Mouse (Mus musculus): ENCODE results near the gene Rps15. TPM values are rescaled to one million over a fixed set of nuclear protein-coding genes. Genes with fewer than 3 reads are reported as not detected.

Rps15 gene
- polyA plus RNA-seq, 1 experiment from 2014 or later = 516 TPM

DNA sequence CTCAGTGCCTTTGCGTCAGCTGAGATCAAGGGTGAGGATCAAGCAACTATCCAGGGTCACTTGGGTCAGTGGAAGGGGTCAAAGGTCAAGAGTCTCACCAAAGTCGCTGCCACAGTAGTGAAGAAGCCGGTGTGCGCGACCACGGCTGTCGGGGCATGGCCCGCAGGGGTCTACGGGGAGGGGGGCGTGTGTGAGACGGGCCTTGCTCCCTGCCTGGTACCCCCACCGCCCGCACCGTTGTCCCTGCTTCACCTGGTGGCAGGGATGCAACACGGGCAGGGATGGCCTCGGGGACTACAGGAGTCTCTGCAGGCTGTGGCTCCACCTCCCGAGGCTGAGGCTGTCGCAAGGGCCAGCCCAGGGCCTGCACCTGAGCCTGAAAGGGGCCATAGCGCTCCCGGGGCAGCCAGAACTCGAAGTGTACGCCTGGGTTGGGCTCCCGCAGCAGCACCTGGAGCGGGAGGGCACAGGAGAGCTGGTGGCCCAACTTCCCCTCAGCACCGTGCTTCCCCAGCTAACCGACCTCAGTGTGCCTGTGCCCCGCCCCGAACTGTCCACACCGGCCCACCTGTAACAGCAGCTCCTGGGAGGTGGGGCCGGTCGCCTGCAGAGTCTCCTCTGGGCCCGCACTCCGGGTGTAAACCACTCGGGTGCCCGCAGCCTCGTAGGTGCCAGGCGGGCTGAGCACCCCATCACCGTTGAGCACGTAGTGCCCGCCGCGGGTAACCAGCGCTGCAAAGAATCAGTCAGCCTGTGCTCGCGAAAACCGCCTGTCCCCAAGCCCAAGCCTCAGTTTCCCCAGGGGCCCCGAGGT, 49.4 kb downstream of the Rps15 start:
- Histone ChIP-seq H3K27ac (no peak overlapping the region), H3K36me3 (replicated peaks) (no peaks in the 10 kb centered on the region), H3K27me3 (replicated peaks) (peaks cover 65% of the 10 kb centered on the region), H3K4me2 (peak overlapping the region; percentile 56), H3K4me1 (peaks cover 27% of the 10 kb centered on the region), H3K9ac (no peak overlapping the region), H3K4me3 (peak overlapping the region; percentile 32), H3K9me3 (no peaks in the 10 kb centered on the region)
- ATAC-seq (replicated peaks) = peak; percentile 24; the same call in 1 of the 2 replicates
- WGBS = 2% methylated on average over 47 of the region's 47 CpGs

- Histone ChIP-seq H3K9ac (no peak overlapping the region), H3K27me3 (replicated peaks) (peaks cover 70% of the 10 kb centered on the region), H3K9me3 (no peaks in the 10 kb centered on the region), H3K4me1 (peaks cover 27% of the 10 kb centered on the region), H3K36me3 (replicated peaks) (no peaks in the 10 kb centered on the region), H3K4me2 (peak overlapping the region; percentile 56), H3K27ac (no peak overlapping the region), H3K4me3 (peak overlapping the region; percentile 32)
- WGBS = 2% methylated on average over 26 of the region's 26 CpGs
- peak; percentile 24 for ATAC-seq (replicated peaks)
Observed at GRCm38 (mm10) chr10:80342305-80342748, 50.1 kb downstream of the Rps15 start.

DNA sequence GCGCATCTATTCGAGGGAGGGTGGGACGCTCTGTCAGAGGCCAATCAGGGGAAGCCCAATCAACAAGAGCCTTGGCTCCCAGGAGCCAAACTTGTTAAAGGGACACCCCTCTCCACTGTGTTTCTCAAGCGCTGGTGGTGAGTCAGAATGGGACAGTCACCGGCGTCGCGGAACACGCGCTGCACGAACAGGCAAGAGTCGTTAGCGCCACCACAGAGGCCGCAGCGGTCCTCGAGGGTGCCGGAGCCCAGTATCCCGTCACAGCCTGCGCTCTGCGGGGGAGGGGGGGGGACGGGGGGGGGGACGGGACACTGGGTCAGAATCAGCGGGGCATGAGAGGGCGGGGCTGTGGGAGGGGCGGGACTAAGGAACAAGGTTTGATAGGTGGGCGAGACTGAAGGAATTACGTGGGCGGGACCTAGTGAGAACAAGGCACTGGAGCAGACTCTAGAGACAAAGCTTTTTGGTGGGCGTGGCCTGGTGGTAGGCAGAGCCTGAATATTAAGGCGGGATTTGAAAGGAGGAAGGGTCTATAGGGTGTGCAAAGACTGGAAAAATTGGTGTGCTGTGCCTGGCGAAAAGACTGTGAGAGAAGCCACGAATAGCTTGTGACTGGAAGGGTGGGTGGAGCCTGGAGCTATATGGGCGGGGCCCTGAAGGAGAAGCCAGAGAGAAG, 50.6 kb downstream of the Rps15 start:
- Histone ChIP-seq H3K36me3 (replicated peaks) (no peaks in the 10 kb centered on the region), H3K27me3 (replicated peaks) (peaks cover 75% of the 10 kb centered on the region), H3K27ac (no peak overlapping the region), H3K4me2 (peak overlapping the region; percentile 56), H3K9ac (no peak overlapping the region), H3K4me1 (peaks cover 27% of the 10 kb centered on the region), H3K4me3 (peak overlapping the region; percentile 32), H3K9me3 (no peaks in the 10 kb centered on the region)
- 0% methylated on average over 30 of the region's 33 CpGs for WGBS
- peak; percentile 65 for ATAC-seq (replicated peaks)

DNA sequence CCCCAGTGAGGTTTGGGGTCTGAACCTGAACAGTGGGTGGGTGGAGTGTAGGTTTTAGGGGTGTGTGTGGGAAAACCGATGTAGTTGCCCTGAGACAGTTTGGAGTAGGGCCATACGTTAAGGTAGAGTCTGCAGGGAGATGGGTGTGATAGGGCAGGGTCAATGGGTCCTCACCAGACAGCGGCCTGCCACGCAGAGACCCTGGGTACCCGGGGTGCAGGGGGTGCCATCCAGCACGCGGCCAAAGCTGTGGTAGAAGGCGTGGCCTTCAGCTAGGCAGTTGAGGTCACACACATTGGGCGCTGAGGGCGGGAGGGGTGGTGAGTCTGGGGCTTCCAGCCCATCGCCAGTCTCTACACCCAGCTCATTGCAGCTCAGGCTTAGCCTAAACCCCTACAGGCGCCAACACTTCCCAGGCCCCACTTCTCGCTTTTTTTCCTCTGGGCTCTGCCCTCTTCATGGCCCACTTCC, 51.2 kb downstream of the Rps15 start:
- Histone ChIP-seq H3K4me1 (peaks cover 30% of the 10 kb centered on the region), H3K9ac (no peak overlapping the region), H3K4me2 (peak overlapping the region; percentile 56), H3K27ac (no peak overlapping the region), H3K9me3 (no peaks in the 10 kb centered on the region), H3K4me3 (peak overlapping the region; percentile 32), H3K36me3 (replicated peaks) (no peaks in the 10 kb centered on the region), H3K27me3 (replicated peaks) (peaks cover 81% of the 10 kb centered on the region)
- WGBS = 24% methylated on average over 13 of the region's 13 CpGs
- peak; percentile 16; the same call in 1 of the 2 replicates for ATAC-seq (replicated peaks)

Small RNA genes within 50 kb of the gene (microRNA-seq; reads per million reads assigned to microRNA genes)
- 0.74 reads per million for gene Mir6911

Other genes with a start within 250 kb of the Rps15 start
- 522 and 546 TPM in 2 replicates for gene Gpx4, start 245.3 kb upstream of the Rps15 start, polyA plus RNA-seq (2015; fragmentation: Nextera tagmentation; extraction: Ambion mirVana)
- gene Sbno2, start 186.9 kb upstream of the Rps15 start, polyA plus RNA-seq (2015; fragmentation: Nextera tagmentation; extraction: Ambion mirVana) = 13.8 and 16.8 TPM in 2 replicates
- gene Stk11, start 176.7 kb upstream of the Rps15 start, polyA plus RNA-seq (2015; fragmentation: Nextera tagmentation; extraction: Ambion mirVana) = 19.6 and 20.5 TPM in 2 replicates
- gene Atp5d, start 153.8 kb upstream of the Rps15 start, polyA plus RNA-seq (2015; fragmentation: Nextera tagmentation; extraction: Ambion mirVana) = 444 and 468 TPM in 2 replicates
- 65.7 and 66.9 TPM in 2 replicates for gene Cbarp, start 151.6 kb upstream of the Rps15 start, polyA plus RNA-seq (2015; fragmentation: Nextera tagmentation; extraction: Ambion mirVana)
- gene Midn, start 144.2 kb upstream of the Rps15 start, polyA plus RNA-seq (2015; fragmentation: Nextera tagmentation; extraction: Ambion mirVana) = 29.5 and 29.9 TPM in 2 replicates
- gene Cirbp, start 126.5 kb upstream of the Rps15 start, polyA plus RNA-seq (2015; fragmentation: Nextera tagmentation; extraction: Ambion mirVana) = 364 and 392 TPM in 2 replicates
- 13.3 and 14.7 TPM in 2 replicates for gene 1600002K03Rik, start 119.5 kb upstream of the Rps15 start, polyA plus RNA-seq (2015; fragmentation: Nextera tagmentation; extraction: Ambion mirVana)
- 53.4 and 54.6 TPM in 2 replicates for gene Efna2, start 113.0 kb upstream of the Rps15 start, polyA plus RNA-seq (2015; fragmentation: Nextera tagmentation; extraction: Ambion mirVana)
- 56.4 and 59.5 TPM in 2 replicates for gene Mum1, start 66.0 kb upstream of the Rps15 start, polyA plus RNA-seq (2015; fragmentation: Nextera tagmentation; extraction: Ambion mirVana)
- gene Ndufs7, start 43.3 kb upstream of the Rps15 start, polyA plus RNA-seq (2015; fragmentation: Nextera tagmentation; extraction: Ambion mirVana) = 290 and 305 TPM in 2 replicates
- gene Gamt, start 31.4 kb upstream of the Rps15 start, polyA plus RNA-seq (2015; fragmentation: Nextera tagmentation; extraction: Ambion mirVana) = 16.8 and 18.9 TPM in 2 replicates
- 60.5 and 60.8 TPM in 2 replicates for gene Dazap1, start 31.0 kb upstream of the Rps15 start, polyA plus RNA-seq (2015; fragmentation: Nextera tagmentation; extraction: Ambion mirVana)
- 223 and 247 TPM in 2 replicates for gene Apc2, start 3.5 kb downstream of the Rps15 start, polyA plus RNA-seq (2015; fragmentation: Nextera tagmentation; extraction: Ambion mirVana)
- gene 2310011J03Rik, start 28.1 kb downstream of the Rps15 start, polyA plus RNA-seq (2015; fragmentation: Nextera tagmentation; extraction: Ambion mirVana) = 25.4 and 28.0 TPM in 2 replicates
- 4.4 and 5.8 TPM in 2 replicates for gene Pcsk4, start 37.0 kb downstream of the Rps15 start, polyA plus RNA-seq (2015; fragmentation: Nextera tagmentation; extraction: Ambion mirVana)
- 5.5 TPM in 2 replicates for gene Reep6, start 37.5 kb downstream of the Rps15 start, polyA plus RNA-seq (2015; fragmentation: Nextera tagmentation; extraction: Ambion mirVana)
- gene Adamtsl5, start 56.0 kb downstream of the Rps15 start, polyA plus RNA-seq (2015; fragmentation: Nextera tagmentation; extraction: Ambion mirVana) = 0.67 and 0.79 TPM in 2 replicates
- gene Plk5, start 64.0 kb downstream of the Rps15 start, polyA plus RNA-seq (2015; fragmentation: Nextera tagmentation; extraction: Ambion mirVana) = 6.2 TPM in 2 replicates
- 18.3 and 18.8 TPM in 2 replicates for gene Mex3d, start 95.2 kb downstream of the Rps15 start, polyA plus RNA-seq (2015; fragmentation: Nextera tagmentation; extraction: Ambion mirVana)
- gene Mbd3, start 107.1 kb downstream of the Rps15 start, polyA plus RNA-seq (2015; fragmentation: Nextera tagmentation; extraction: Ambion mirVana) = 227 and 250 TPM in 2 replicates
- 581 and 629 TPM in 2 replicates for gene Uqcr11, start 114.4 kb downstream of the Rps15 start, polyA plus RNA-seq (2015; fragmentation: Nextera tagmentation; extraction: Ambion mirVana)
- 44.9 and 55.8 TPM in 2 replicates for gene Tcf3, start 141.2 kb downstream of the Rps15 start, polyA plus RNA-seq (2015; fragmentation: Nextera tagmentation; extraction: Ambion mirVana)
- gene Onecut3, start 202.4 kb downstream of the Rps15 start, polyA plus RNA-seq (2015; fragmentation: Nextera tagmentation; extraction: Ambion mirVana) = 1.9 and 2.6 TPM in 2 replicates
- 0.90 and 1.2 TPM in 2 replicates for gene Atp8b3, start 246.7 kb downstream of the Rps15 start, polyA plus RNA-seq (2015; fragmentation: Nextera tagmentation; extraction: Ambion mirVana)

All from midbrain, embryonic 15.5 days (tissue).